Mouse (Mus musculus): ENCODE results near the gene Top2a.

DNA sequence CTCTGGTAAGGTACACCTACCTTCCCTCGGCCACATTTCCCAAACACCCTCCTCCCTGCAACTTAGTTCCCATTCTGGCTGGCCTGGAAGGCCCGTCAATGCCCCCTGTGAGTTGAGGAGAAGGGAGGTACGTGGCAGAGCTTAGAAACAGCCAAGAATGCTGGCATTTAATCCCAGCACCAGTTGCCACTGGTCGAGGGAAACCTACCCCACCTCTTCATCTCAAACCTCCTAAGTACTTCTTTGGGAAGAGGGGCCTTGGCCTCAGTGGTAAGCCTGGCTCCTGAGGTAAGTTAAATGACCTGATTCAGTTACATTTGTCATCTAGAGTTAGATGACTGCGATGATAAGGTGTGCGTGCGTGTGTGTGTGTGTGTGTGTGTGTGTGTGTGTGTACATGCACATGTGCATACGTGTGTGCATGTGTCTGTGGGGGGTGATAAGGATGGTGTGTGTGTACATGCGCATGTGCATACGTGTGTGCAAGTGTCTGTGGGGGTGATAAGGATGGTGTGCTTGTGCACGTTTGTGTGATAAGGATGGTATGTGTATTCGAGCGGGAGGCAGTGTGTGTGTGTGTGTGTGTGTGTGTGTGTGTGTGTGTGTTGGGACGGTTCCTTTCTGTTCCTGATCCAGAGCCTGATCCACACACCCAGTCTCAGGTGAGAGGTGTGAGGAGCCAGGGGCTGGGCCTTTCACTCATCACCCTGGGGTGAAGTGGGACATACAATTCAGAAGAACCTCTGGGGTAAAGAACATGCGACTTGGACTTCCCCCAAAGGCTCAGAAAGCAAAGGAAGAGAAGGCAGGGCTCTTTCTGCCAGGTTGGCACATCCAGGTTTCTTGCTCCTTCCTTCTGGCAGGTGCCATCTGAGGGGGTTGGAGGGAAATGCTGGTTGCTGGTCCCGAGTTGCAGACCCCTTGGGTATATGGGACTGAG lies 18.1 kb upstream of the Top2a start:
- TF ChIP-seq GATA1 (IDR thresholded peaks at IDR 0.05; ENCODE audit: low read length) (no peak), TAL1 (IDR thresholded peaks at IDR 0.05; ENCODE audit: low read length) (no peak)
